Mouse (Mus musculus): ENCODE measurements around the gene Fam198b.

DNA sequence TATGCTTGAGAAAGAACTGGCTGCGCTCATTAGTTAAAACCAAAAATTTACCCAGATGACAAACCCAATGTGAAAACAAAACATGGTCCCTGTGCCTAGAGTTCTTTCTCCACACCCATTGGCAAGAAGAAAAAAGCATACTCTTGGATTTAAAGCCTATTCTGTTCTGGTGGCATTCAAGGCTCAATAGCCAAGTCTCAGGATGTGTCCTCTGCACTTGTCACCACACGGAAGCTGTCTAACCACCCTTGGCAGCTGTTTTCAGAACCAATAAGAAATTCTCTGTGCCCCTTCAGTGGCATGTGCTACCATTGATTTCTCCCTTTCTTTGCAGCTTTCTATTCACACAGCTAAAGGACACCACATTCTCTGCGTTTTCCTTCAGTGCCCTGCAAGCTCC, 26.1 kb upstream of the Fam198b start:
- TF ChIP-seq CTCF (conservative IDR thresholded peaks at IDR 0.05; ENCODE audit: insufficient read depth, insufficient read length, low read depth, low read length) (no peak), POLR2A (IDR thresholded peaks at IDR 0.05; ENCODE audit: low read depth, low read length) (no peak)

Measured in kidney, adult 2 months (tissue).